Mouse (Mus musculus): ENCODE data around the gene Cltc.
"Not testable (repeated sequence)": the region's sequence is repeated elsewhere in the genome, so short reads cannot be mapped to it uniquely, and the experiment has no call there.

Cltc gene

GRCm38 (mm10) chr11:86757480-86758371 is at the start of gene Cltc:
Cltc (minus strand) TSS chr11:86757565.
- peak; percentile 99 for DNase-seq (ENCODE audit: low read depth, low spot score)

DNA sequence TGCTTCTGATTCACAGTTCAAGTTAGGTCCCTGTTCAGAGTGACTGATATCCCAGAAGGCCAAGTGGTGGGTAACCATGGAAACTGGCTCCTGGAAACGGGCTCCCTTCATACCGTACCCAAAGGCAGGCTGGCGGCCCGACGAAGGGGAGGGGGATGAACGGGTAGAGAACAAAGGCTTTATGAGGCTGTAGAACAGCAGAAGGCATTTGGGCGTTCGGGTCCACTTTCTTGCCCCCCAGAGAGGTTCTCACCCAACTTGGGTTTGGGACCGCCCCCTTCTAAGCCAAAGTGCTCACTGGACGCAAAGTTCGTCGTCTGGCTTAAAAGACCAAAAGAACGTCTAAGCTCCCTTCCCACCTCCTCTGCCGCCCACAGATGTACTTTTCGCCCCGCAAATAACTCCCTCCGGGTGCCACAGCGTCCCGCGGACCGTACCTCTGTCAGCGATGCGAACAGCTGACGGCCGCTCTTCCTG is 49.7 kb upstream of the Cltc start:
- peak; percentile 96 for DNase-seq (ENCODE audit: low read depth, low spot score)

DNA sequence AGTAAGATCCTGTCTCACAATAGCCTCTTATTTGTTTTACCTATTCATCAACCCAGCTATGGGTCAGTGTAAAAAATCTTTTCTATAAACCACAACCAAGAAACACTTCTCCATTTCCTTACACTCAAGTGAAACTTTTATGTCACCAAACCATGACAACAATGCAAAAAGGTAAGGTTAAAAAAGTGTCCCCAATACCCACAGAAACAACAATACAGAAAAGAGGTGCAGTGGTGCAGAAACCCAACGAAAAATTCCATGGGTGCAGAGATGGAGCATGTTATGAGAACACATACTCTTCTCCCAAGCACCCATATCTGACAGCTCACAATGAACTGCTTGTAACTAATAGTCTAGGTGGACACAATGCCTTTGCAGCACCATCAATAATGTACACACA is 36.8 kb upstream of the Cltc start:
- DNase-seq (ENCODE audit: low read depth, low spot score): no peak

DNA sequence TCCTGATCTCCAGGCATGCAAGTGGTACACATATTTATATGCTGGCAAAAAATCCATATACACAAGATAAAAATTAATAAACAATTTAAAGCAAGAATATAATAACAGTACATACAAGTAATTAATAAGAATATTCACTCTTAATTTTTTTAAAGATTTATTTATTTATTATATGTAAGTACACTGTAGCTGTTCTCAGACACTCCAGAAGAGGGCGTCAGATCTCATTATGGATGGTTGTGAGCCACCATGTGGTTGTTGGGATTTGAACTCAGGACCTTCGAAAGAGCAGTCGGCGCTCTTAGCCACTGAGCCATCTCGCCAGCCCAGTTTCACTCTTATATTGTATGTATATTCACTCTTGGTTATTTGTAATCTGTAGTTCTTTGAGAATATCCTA is 30.1 kb upstream of the Cltc start:
- not testable (repeated sequence) for DNase-seq (ENCODE audit: low read depth, low spot score)

- no peak for DNase-seq (ENCODE audit: low read depth, low spot score)
These were observed 28.4 kb upstream of the Cltc start for GRCm38 (mm10) chr11:86785767-86786166.

GRCm38 (mm10) chr11:86769884-86770283 is 12.5 kb upstream of the Cltc start:
- no peak for DNase-seq (ENCODE audit: low read depth, low spot score)

- DNase-seq (ENCODE audit: low read depth, low spot score): no peak
These were observed 7.1 kb upstream of the Cltc start for GRCm38 (mm10) chr11:86764501-86764900.

DNA sequence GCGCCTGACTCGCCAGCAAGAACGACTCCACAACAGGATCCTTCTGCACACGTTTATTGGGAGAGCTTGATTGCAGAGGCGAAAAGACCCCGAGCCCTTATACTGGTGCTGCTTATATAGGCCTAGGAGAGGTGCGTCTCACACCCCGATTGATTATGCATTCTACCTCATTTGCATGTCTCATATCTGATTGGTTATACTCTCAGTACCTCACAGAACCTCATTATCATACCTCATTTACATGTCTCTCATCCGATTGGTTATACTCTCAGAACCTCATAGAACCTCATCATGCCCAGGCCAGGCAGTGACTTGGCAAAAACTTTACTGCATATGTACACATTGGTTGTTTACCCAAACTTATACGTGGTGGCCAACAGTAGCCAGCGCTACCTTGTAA is 5.8 kb upstream of the Cltc start:
- peak; percentile 57 for DNase-seq (ENCODE audit: low read depth, low spot score)

GRCm38 (mm10) chr11:86760357-86760756 is 3.0 kb upstream of the Cltc start:
- no peak for DNase-seq (ENCODE audit: low read depth, low spot score)

GRCm38 (mm10) chr11:86759886-86760285 is 2.5 kb upstream of the Cltc start:
- DNase-seq (ENCODE audit: low read depth, low spot score): no peak

GRCm38 (mm10) chr11:86759226-86759625 is 1.9 kb upstream of the Cltc start:
- no peak for DNase-seq (ENCODE audit: low read depth, low spot score)

DNA sequence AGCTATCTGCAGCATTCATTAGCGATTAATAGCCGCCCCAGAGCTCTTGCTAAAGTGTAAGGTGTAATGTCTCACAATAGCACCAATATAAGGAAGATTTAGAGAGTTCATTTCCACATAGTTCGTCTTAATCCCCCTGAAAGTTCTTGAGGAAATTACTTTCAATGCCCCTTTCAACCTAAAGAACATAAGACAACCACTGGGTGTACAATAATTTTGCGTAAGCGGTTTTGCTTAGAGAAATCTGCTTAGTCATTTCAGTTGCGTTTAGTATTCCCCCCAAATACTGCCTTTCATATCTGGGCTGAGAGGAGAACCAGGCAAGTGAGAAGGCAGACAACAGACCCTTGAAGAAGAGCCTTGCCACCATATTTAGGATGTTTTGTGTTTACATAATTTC is 1.2 kb upstream of the Cltc start:
- no peak for DNase-seq (ENCODE audit: low read depth, low spot score)

GRCm38 (mm10) chr11:86757142-86757479 is 254 bp downstream of the Cltc start:
- DNase-seq (ENCODE audit: low read depth, low spot score): no peak

- peak; percentile 73 for DNase-seq (ENCODE audit: low read depth, low spot score)
These were observed 916 bp downstream of the Cltc start for GRCm38 (mm10) chr11:86756156-86757141.

DNA sequence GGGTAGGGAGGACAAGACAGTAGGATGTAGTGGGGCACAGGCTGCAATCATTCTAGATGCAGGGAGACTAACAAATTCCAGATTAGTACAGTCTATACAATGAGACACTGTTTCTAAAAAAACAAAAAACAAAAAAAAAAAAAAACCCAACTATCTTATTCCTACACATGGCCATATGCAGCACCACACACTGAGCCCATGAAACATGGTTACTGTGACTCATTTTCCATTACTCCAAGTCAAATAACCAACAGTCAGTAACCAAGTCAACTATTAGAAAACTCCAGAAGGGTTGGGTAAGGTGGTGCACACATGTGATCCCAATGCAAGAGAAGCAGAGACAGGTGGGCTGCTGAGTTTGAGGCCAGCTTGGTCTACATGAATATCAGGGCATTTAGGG is 5.0 kb downstream of the Cltc start:
- DNase-seq (ENCODE audit: low read depth, low spot score): no peak

GRCm38 (mm10) chr11:86751010-86751409 is 6.4 kb downstream of the Cltc start:
- no peak for DNase-seq (ENCODE audit: low read depth, low spot score)

DNA sequence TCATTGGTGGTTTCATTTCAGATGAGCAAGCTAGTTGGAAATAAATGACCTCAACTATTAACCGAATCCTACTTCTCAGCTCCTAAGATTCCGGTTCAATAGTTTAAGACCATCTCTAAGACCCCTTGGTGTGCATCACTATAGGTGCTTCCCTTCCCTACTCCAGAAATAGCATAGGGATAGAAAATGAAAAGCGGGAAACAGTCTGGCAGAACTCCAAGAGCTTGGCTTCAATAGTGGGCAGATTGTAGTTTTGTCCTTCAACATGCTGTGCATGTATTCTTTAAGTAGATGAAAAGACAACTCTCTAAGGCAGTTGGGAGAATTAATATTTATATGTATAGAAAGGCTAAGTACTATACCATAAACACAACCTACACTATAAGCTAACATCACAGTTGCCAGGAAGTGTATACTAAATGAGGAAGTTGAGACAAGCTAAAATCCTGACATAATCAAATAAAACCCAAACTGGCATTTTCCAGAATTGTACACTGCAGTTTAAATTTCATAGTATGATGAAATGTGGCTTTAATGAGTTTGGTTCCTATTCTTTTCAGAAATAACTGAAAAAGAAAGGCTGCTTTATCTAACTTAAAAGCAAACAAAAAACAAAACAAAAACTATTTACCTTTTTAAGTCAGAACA is 7.5 kb downstream of the Cltc start:
- no peak for DNase-seq (ENCODE audit: low read depth, low spot score)

GRCm38 (mm10) chr11:86745634-86746404 is 11.5 kb downstream of the Cltc start:
- DNase-seq (ENCODE audit: low read depth, low spot score): no peak

- DNase-seq (ENCODE audit: low read depth, low spot score): no peak
These were observed 14.8 kb downstream of the Cltc start for GRCm38 (mm10) chr11:86742605-86743004.

DNA sequence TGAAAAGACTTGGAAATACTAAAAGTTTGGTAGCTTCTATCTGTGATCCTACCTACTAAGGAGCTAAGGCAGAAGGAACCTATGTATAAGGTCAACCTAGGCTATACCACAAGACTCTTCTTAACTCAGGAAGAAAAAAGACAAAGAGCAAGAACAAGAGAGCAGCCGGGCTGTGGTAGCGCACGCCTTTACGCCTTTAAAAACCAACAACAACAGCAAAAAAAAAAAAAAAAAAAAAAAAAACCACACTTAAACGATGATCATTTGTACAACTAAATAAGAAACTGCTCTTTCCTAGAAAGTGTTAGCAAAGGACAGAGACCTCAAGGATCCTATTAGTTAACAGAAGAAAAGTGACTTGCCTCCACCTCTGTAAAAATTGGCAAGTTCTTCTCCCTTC is 15.9 kb downstream of the Cltc start:
- no peak for DNase-seq (ENCODE audit: low read depth, low spot score)

DNA sequence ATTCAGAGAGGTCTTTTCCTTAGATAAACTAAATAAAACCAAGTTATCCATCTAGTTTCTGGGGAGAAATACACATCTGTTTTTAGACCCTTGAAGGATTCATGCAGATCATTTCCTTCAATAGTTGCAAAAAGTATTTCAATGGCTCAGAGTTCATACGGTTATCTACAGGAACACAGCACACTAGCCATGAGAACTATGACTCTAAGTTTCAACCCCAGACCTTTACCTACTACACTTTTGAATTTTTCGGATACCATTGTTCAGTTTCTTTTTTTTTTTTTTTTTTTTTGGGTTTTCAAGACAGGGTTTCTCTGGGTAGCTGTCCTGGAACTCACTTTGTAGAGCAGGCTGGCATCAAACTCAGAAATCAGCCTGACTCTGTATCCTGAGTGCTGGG is 17.9 kb downstream of the Cltc start:
- no peak for DNase-seq (ENCODE audit: low read depth, low spot score)
